Mouse (Mus musculus) liver, adult 2 months (tissue): ENCODE measurements around the gene Slamf9.

Source experiments
- CTCF ChIP-seq: fragments of 200-500 bp; IDR thresholded peaks from 2 replicates; pipeline ENCODE4 v1.5.1; 2011; ENCODE audit warnings: low read depth, low read length, control low read depth
- POLR2A ChIP-seq: fragments of 200-500 bp; IDR thresholded peaks from 2 replicates; pipeline ENCODE4 v1.6.1; 2011; ENCODE audit warnings: low read length, control low read depth; ENCODE audit not compliant: insufficient read depth; ENCODE audit errors: extremely low read depth

- TF ChIP-seq CTCF (no peak), POLR2A (no peak)
Measured at GRCm38 (mm10) chr1:172519644-172520043, 44.5 kb downstream of the Slamf9 start.
